Mouse (Mus musculus): ENCODE measurements around the gene Dcun1d2. TPM values are rescaled to one million over a fixed set of nuclear protein-coding genes. Genes with fewer than 3 reads are reported as not detected.

Gene Dcun1d2
- total and polyA plus RNA-seq, 2 experiments from 2014 or later, result 24.4 to 32.7 TPM

DNA sequence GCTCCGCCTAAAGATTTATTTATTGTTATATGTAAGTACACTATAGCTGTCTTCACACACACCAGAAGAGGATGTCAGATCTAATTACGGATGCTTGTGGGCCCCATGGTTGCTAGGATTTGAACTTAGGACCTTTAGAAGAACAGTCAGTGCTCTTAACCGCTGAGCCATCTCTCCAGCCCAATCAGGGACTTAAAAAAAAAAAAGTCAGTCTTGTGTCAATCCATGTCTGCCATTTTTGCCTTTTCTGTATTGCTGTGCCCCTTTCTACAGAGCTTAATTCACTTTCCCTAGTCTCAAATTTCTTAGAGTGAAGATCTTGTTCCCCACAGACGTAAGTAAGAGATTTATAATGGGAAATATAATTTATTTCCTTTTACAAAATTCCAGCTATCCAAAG, 69.5 kb downstream of the Dcun1d2 start:
- DNase-seq (ENCODE audit: low spot score) (no peak), ATAC-seq (ENCODE audit: low FRiP score) (no peak)
- Histone ChIP-seq H3K9ac (replicated peaks; ENCODE audit: low read length, poor library complexity, severe bottlenecking) (no peak overlapping the region), H3K36me3 (ENCODE audit: insufficient read depth, low read length) (no peaks in the 10 kb centered on the region), H3K4me2 (ENCODE audit: low read depth, low read length, poor library complexity, severe bottlenecking) (no peak overlapping the region), H3K4me3 (ENCODE audit: low read depth, low read length) (no peak overlapping the region), H3K9me3 (ENCODE audit: low read length) (no peaks in the 10 kb centered on the region), H3K27ac (ENCODE audit: low read depth, low read length) (no peak overlapping the region), H3K4me1 (ENCODE audit: insufficient read depth, low read length) (0 out of 2 replicates have a peak, but pooled peaks cover under 1% of the 10 kb centered on the region), H3K27me3 (ENCODE audit: insufficient read depth, low read length) (no peaks in the 10 kb centered on the region)
- 86% methylated on average over 4 of the region's 4 CpGs for WGBS
- no peak for TF ChIP-seq CTCF (IDR thresholded peaks at IDR 0.05)

DNA sequence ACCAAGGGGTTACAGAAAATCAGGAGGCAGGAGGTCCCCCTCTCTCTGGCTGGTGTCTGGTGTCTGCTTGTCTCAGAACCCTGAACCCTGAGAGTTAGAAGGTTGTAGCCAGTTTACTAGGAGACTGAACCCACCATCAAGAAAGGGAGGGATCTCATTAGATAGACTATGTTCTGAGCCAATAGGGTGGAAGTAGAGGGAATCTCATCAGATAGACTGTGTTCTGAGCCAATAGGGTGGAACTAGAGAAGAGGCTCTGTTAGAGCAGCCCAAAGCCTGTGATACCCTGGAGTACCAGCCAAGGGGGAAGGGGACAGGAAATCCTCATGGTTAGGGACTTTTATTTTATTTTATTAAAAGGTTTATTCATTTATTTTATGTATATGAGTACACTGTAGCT, 69.9 kb downstream of the Dcun1d2 start:
- H3K36me3 ChIP-seq (ENCODE audit: insufficient read depth, low read length), result no peaks in the 10 kb centered on the region
- no peak overlapping the region for H3K9ac ChIP-seq (replicated peaks; ENCODE audit: low read length, poor library complexity, severe bottlenecking)
- no peak overlapping the region for H3K4me2 ChIP-seq (ENCODE audit: low read depth, low read length, poor library complexity, severe bottlenecking)
- H3K4me3 ChIP-seq (ENCODE audit: low read depth, low read length), result no peak overlapping the region
- no peaks in the 10 kb centered on the region for H3K27me3 ChIP-seq (ENCODE audit: insufficient read depth, low read length)
- TF ChIP-seq CTCF (IDR thresholded peaks at IDR 0.05), result no peak
- 0 out of 2 replicates have a peak, but pooled peaks cover 3% of the 10 kb centered on the region for H3K4me1 ChIP-seq (ENCODE audit: insufficient read depth, low read length)
- ATAC-seq (ENCODE audit: low FRiP score) (no peak), DNase-seq (ENCODE audit: low spot score) (no peak)
- H3K27ac ChIP-seq (ENCODE audit: low read depth, low read length), result no peak overlapping the region
- H3K9me3 ChIP-seq (ENCODE audit: low read length), result no peaks in the 10 kb centered on the region

DNA sequence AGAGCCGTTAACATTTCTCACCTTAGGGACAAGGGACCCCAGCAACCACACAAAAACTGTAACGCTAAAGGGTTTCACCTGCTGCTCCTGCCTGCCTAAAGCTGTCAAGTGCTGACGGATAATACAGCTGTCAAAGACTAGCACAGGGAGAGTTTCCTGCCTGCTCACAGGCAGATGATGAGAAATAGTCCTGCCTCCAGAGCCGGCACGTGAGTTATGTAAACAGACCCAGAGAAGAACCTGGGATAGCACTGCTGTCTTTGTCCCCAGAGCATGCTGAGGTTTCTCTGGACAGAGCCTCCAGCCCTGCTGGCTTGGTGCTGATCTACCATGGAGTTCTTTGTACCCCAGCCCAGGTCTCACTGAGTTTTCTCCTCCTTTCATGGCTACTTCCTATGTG, 70.8 kb downstream of the Dcun1d2 start:
- no peak for TF ChIP-seq CTCF (IDR thresholded peaks at IDR 0.05)
- 57% methylated on average over 5 of the region's 5 CpGs for WGBS
- ATAC-seq (ENCODE audit: low FRiP score), result no peak
- H3K9me3 ChIP-seq (ENCODE audit: low read length), result no peaks in the 10 kb centered on the region
- H3K4me2 ChIP-seq (ENCODE audit: low read depth, low read length, poor library complexity, severe bottlenecking), result no peak overlapping the region
- DNase-seq (ENCODE audit: low spot score), result no peak
- no peak overlapping the region for H3K4me3 ChIP-seq (ENCODE audit: low read depth, low read length)
- H3K27ac ChIP-seq (ENCODE audit: low read depth, low read length), result no peak overlapping the region
- H3K9ac ChIP-seq (replicated peaks; ENCODE audit: low read length, poor library complexity, severe bottlenecking), result no peak overlapping the region
- H3K4me1 ChIP-seq (ENCODE audit: insufficient read depth, low read length), result 0 out of 2 replicates have a peak, but pooled peaks cover 3% of the 10 kb centered on the region
- no peaks in the 10 kb centered on the region for H3K27me3 ChIP-seq (ENCODE audit: insufficient read depth, low read length)
- H3K36me3 ChIP-seq (ENCODE audit: insufficient read depth, low read length), result no peaks in the 10 kb centered on the region

DNA sequence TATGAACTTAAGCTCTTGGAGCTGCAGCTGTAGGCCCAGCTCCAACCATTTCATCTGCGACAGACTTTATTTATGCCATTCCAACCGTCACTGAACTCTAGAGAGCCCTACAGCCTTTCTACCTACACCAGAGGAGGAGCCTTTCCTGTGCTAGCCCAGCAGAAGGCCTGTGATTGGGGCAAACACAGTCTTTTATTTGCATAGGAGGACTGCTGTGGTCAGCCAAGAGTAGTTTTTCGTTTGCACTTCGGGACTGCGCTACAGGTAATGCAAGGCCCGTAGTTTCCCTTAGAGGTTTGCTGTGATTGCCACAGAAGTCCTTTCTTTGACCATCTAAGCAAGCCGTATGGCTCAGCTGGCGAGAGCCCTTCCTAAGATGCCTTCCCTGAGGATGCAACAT, 71.5 kb downstream of the Dcun1d2 start:
- H3K4me1 ChIP-seq (ENCODE audit: insufficient read depth, low read length), result 0 out of 2 replicates have a peak, but pooled peaks cover 3% of the 10 kb centered on the region
- H3K9me3 ChIP-seq (ENCODE audit: low read length), result no peaks in the 10 kb centered on the region
- no peak overlapping the region for H3K9ac ChIP-seq (replicated peaks; ENCODE audit: low read length, poor library complexity, severe bottlenecking)
- H3K4me2 ChIP-seq (ENCODE audit: low read depth, low read length, poor library complexity, severe bottlenecking), result no peak overlapping the region
- no peak overlapping the region for H3K27ac ChIP-seq (ENCODE audit: low read depth, low read length)
- 83% methylated on average over 8 of the region's 8 CpGs for WGBS
- ATAC-seq (ENCODE audit: low FRiP score) (no peak), DNase-seq (ENCODE audit: low spot score) (no peak)
- H3K4me3 ChIP-seq (ENCODE audit: low read depth, low read length), result no peak overlapping the region
- TF ChIP-seq CTCF (IDR thresholded peaks at IDR 0.05), result no peak
- H3K27me3 ChIP-seq (ENCODE audit: insufficient read depth, low read length), result no peaks in the 10 kb centered on the region
- no peaks in the 10 kb centered on the region for H3K36me3 ChIP-seq (ENCODE audit: insufficient read depth, low read length)

DNA sequence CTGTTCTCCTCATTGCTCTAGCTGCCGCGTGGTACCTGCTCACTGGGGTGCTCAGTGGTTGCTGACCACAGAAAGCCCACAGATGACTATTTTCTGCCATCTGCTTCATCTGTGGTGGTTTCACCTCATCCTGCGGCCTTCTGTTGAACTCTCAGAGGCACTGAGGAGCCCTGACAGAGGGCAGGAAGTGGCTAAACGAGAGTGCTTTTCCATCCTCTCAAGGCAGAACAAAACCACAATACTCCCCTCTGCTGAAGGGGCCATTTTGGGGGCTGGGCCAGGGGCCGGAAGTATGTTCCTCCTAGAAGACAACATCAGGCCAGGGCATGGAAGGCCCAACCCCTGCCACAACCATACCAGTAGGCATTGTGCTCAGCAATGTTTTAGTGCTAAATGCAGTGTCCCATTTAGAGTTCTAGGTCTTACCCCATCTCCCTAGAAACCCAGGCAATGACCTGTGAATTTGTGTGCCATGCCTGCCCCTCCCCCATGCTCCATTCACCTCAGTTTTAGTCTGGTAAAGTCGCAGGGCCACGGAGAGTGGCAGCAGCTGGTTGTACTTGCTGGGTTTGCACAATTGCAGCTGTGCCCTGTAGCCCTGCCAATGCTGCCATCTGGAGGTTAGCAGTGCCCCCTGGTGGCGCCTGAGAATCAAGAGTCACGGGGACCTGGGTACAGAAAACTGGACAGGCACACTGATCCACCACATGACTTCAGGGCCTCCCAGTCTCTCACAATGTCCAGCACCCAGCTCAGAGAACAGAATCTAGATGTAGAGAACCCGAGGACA, 74.3 kb downstream of the Dcun1d2 start:
- DNase-seq (ENCODE audit: low spot score) (peak; percentile 87), ATAC-seq (ENCODE audit: low FRiP score) (peak; percentile 83)
- 0 out of 2 replicates have a peak, but pooled peaks cover 3% of the 10 kb centered on the region for H3K4me1 ChIP-seq (ENCODE audit: insufficient read depth, low read length)
- no peaks in the 10 kb centered on the region for H3K27me3 ChIP-seq (ENCODE audit: insufficient read depth, low read length)
- WGBS, result 26% methylated on average over 10 of the region's 10 CpGs
- H3K9me3 ChIP-seq (ENCODE audit: low read length), result no peaks in the 10 kb centered on the region
- H3K9ac ChIP-seq (replicated peaks; ENCODE audit: low read length, poor library complexity, severe bottlenecking), result no peak overlapping the region
- H3K4me3 ChIP-seq (ENCODE audit: low read depth, low read length), result no peak overlapping the region
- no peaks in the 10 kb centered on the region for H3K36me3 ChIP-seq (ENCODE audit: insufficient read depth, low read length)
- no peak overlapping the region for H3K27ac ChIP-seq (ENCODE audit: low read depth, low read length)
- peak; percentile 85 for TF ChIP-seq CTCF (IDR thresholded peaks at IDR 0.05)
- H3K4me2 ChIP-seq (ENCODE audit: low read depth, low read length, poor library complexity, severe bottlenecking), result peak overlapping the region; percentile 33; the same call in 1 of the 2 replicates

DNA sequence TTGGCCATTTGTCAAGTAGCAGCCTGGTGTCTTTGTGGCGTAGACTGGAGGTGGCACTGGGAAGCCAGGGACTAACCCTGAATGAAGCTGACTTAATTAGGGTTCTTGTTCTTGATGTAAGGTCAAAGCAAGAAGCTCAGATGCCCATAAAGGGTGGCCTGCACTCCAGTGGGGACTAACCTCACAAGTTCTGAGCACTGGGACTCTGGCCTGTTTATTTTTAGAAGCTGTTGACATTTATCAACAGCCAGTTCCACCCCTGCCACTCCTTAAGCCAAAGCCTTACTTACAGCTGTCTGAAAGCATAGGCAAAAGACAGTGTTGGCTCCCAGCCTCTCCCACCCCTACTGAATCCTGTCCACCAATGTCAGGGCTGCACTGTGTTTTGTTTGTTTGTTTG, 78.2 kb downstream of the Dcun1d2 start:
- H3K27me3 ChIP-seq (ENCODE audit: insufficient read depth, low read length), result no peaks in the 10 kb centered on the region
- no peak overlapping the region for H3K27ac ChIP-seq (ENCODE audit: low read depth, low read length)
- TF ChIP-seq CTCF (IDR thresholded peaks at IDR 0.05), result no peak
- 44% methylated on average over 1 of the region's 1 CpGs for WGBS
- H3K9me3 ChIP-seq (ENCODE audit: low read length), result no peaks in the 10 kb centered on the region
- H3K4me3 ChIP-seq (ENCODE audit: low read depth, low read length), result no peak overlapping the region
- no peaks in the 10 kb centered on the region for H3K36me3 ChIP-seq (ENCODE audit: insufficient read depth, low read length)
- H3K4me1 ChIP-seq (ENCODE audit: insufficient read depth, low read length), result 0 out of 2 replicates have a peak, but pooled peaks cover 3% of the 10 kb centered on the region
- DNase-seq (ENCODE audit: low spot score) (no peak), ATAC-seq (ENCODE audit: low FRiP score) (no peak)
- no peak overlapping the region for H3K4me2 ChIP-seq (ENCODE audit: low read depth, low read length, poor library complexity, severe bottlenecking)
- H3K9ac ChIP-seq (replicated peaks; ENCODE audit: low read length, poor library complexity, severe bottlenecking), result no peak overlapping the region

Measured in midbrain, postnatal 0 days (tissue).